Mouse (Mus musculus): ENCODE results near the gene Abcb1b.
"Not testable (repeated sequence)": the region's sequence is repeated elsewhere in the genome, so short reads cannot be mapped to it uniquely, and the experiment has no call there.

The Abcb1b gene

GRCm38 (mm10) chr5:8863580-8864337, 65.8 kb downstream of the Abcb1b start:
- DNase-seq (ENCODE audit: low read depth, low spot score): no peak

DNA sequence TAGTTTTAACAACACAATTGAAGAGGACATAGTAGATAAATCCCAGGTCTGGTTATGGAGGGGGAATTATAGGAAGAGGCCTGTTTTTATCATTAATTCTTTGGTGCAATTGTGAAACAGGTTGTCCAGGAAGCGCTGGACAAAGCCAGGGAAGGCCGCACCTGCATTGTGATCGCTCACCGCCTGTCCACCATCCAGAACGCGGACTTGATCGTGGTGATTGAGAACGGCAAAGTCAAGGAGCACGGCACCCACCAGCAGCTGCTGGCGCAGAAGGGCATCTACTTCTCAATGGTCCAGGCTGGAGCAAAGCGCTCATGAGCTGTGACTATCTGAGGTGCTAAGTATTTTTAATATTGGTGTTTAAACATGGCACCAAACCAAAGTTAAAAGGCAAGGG, 67.7 kb downstream of the Abcb1b start:
- not testable (repeated sequence) for DNase-seq (ENCODE audit: low read depth, low spot score)

DNA sequence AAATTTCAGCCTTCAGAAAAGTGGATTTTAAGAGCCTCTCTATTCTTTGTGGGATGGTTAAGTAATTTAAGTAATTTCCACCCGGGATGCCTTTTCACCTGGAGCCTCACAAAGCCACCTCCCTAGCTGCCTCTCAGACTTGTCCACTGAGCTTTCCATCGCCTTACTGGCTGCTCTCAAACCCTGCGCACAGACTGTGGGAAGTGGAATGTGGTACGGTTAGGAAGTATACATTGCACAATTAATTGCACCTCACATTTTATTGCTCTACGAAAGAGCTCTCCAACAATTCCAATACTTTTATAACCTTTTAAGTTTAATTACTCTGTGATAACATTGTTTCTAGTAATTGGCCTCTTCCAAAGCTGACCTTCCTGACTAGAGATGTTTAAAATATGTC, 68.4 kb downstream of the Abcb1b start:
- DNase-seq (ENCODE audit: low read depth, low spot score): no peak

DNA sequence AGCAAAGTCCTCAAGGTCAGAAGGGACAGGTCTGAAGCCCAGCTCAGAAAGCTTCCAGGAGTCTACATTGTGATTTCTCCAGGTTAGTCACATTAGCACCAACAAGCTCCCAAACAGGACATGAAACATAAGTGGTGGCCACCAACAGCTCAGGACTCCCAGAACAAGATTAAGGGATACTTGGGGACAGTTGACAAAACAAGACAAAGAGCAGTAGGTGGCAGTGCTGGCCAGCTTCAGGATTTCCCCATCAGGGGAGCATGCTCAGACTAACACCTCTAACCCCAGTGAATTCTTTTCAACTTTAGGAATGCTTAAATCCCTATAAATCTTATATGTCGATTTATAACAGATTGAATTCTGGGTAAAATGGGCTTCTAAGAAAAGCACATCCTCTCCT, 70.1 kb downstream of the Abcb1b start:
- peak; percentile 11 for DNase-seq (ENCODE audit: low read depth, low spot score)

- DNase-seq (ENCODE audit: low read depth, low spot score): no peak
Measured at GRCm38 (mm10) chr5:8872979-8873915, 75.3 kb downstream of the Abcb1b start.

- no peak for DNase-seq (ENCODE audit: low read depth, low spot score)
Measured at GRCm38 (mm10) chr5:8877086-8877485, 79.1 kb downstream of the Abcb1b start.

- DNase-seq (ENCODE audit: low read depth, low spot score): no peak
Measured at GRCm38 (mm10) chr5:8877800-8878199, 79.9 kb downstream of the Abcb1b start.

GRCm38 (mm10) chr5:8885837-8886236, 87.9 kb downstream of the Abcb1b start:
- DNase-seq (ENCODE audit: low read depth, low spot score): no peak

DNA sequence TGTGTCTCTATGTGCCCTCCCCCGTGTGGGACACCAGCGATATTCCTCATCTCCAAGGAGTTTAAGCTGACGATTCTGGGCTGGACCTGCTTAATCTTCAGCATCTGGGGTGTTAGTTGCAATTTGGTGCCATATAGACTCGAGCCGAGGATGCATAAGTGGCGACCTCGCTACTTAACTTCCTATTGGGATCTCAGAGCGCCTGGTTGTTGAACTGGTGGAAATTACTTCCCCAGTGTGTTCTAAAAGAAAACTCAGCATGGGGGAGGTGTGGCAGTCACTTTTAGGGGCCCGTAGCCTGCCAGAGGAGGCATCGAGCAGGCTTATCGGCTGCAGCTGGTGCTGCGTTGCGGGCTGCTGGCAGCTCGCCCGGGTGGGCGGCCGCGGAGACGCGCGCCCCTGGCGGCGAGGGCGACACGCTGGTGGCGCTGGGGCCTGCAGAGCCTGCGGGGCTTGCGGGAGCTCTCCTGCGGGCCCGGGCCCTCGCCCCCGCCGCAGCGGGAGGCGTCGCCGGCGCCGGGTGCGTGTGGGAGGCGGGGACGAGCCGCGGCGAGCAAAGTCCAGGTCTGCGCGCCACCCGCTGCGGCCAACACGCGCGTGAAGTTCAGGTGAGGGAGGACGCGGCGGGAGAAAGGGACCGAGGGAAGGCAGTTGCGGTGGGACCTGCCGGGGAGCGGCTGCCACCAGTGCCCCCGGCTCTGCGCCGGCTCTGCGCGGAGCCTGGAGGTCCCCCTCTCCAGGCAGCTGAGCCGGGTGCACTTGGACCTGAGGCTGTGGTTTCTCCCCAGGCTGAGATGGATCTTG, 95.6 kb downstream of the Abcb1b start, which contains the start of gene Abcb4:
Gene Abcb4, plus strand, starts transcription at position 418 of the 804 bp plus-strand sequence.
- peak; percentile 75 for DNase-seq (ENCODE audit: low read depth, low spot score)

DNA sequence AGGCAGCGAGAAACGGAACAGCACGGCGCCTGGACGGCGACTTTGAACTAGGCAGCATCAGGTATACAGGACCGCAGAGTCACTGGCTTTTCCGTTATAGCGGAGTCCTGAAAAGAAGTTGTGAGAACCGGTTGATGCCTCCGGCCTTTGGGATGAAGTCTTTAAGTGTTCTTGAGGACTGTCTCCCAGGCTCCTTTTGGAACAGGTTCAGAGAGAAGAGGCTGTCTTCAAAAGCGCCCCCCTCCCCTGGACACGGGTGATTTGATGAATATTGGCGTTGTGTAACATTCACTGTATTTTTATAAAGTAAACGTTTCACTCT, 96.1 kb downstream of the Abcb1b start:
- peak; percentile 56 for DNase-seq (ENCODE audit: low read depth, low spot score)

GRCm38 (mm10) chr5:8894641-8895490, 96.9 kb downstream of the Abcb1b start:
- peak; percentile 77 for DNase-seq (ENCODE audit: low read depth, low spot score)

- DNase-seq (ENCODE audit: low read depth, low spot score): peak; percentile 9
Measured at GRCm38 (mm10) chr5:8896198-8896597, 98.3 kb downstream of the Abcb1b start.

DNA sequence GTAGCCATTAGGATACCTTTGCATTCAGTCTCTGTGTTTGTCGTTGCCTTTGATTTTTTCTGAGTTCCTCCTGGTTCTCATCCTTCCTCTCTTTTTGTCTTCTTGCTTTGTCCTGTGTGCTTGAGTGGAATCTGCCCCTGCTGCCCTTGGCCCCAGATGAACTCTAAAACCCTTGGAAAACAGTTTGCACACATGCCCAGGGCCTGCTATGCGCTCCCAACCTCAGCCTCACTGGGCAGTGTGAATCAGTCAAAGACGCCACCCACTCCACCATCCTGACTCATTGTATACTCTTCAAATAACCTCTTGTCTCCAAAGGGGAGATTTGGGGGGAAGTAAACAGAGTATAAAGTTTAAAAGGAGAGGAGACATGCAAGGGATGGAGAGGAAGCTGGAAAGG, 100.3 kb downstream of the Abcb1b start:
- no peak for DNase-seq (ENCODE audit: low read depth, low spot score)

DNA sequence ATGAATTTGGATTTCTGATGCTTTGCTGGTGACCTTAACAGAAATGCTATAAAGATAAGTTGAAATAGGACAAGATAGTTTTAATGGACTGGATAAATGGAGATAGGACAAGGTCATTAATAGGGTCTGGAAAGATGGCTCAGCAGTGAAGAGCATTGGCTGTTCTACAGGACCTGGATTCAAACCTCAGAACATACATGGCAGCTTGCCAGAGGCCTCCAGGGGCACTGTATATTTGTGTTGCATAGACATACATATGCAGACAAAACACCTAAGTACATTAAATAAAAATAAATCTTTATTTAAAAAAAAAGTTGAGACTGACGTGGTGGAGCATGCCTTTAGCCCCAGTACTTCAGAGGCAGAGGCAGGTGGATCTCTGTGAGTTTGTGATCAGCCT, 103.1 kb downstream of the Abcb1b start:
- DNase-seq (ENCODE audit: low read depth, low spot score): no peak

DNA sequence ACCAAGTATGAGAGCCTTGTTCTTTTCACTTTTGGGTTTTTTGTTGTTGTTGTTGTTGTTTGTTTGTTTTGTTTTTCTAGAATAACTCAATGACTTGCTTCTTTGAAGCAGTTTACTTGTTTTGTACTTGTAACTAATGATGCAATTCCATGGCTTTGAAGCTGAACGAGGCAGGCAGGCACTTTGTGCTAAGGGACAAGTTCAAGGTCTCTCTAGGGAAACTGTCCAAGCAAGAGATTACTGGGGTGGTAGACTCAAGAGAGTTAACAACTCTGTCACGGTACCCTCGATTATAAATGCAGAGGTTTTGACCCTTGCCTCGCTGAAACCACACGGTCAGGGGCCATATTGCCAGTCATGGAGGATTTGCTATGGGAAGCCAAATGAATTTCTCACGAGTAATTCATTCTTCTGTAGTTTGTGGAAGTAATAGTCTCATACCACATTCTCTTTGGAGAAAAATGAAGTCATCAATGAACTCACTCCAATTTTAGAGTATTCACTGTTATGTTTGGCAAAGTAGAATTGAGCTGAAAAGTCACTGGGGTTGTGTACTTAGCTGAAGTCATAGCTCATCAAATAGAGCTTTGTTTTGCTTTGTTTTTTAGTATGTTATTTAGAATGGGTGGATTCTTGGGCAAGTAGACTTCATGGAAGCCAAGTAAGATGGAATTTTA, 104.3 kb downstream of the Abcb1b start:
- DNase-seq (ENCODE audit: low read depth, low spot score): no peak

GRCm38 (mm10) chr5:8904539-8904938, 106.6 kb downstream of the Abcb1b start:
- no peak for DNase-seq (ENCODE audit: low read depth, low spot score)

DNA sequence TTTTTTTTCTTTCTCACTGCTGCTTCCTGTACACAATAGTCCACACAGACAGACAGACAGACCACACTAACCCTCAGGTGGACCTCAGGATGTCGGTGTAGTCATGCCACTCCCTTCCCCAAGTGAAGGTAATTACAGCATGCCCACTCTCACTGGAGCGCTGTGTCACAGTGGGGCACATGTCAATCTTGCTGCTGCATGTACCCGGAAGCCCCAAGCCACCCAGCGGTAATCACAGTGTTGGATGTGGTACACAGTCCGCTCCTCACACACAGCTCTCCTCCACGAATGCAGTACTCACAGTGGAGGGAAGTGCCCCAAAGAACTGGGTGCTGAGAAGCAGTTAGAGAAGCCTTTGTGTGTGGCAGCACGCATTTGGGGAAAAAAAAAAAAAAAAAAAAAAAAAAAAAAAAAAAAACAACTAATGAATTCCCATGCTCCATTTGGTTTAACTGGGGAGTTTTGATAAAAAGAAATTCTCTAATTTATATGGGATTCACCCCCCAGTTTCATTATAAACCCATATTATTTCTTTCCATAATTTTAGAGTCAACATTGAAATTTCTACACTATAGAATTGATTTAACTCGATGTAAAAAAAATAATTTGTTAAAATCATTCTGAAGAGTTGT, 113.7 kb downstream of the Abcb1b start:
- DNase-seq (ENCODE audit: low read depth, low spot score): no peak

Measured in c-Kit-negative CD71-positive TER-119-positive erythroid progenitor cells, embryonic 14.5 days (primary cell).